8 mouse cellular contexts compared by ENCODE assay signal in the genomic region with DNA sequence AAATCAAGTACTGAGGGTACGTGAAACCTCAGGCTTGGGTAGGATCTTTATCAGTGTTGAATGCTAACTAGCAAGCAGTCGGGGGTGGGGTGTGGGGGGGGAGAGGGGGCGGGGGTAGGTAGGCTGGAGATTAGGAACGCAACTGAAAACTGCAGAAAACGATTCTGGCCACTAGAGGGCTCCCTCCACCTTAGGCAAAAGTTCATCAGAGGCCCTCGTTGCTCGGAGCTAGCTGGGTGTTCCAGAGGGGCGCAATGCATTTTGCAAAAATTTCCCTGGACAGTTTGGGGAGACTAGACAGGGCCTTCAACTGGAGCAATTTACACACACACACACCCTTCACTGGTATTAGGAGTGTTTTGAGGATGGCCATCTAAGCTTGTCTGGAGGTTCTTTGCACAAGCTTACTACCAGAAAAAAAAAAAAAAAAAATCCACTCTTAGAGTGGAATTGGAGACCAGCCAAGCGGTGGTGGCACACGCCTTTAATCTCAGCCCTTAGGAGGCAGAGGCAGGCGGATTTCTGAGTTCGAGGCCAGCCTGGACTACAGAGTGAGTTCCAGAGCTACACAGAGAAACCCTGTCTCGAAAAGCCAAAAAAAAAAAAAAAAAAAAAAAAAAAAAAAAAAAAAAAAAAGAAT. TPM values are rescaled to one million over a fixed set of nuclear protein-coding genes. Genes with fewer than 3 reads are reported as not detected.
DNase-seq lines count a peak whose midpoint lies in the region; ATAC-seq and TF ChIP-seq lines count a peak whose summit lies in the region.

No protein-coding gene starts in this region.

- ATAC-seq in forebrain, embryonic 12.5 days (ENCODE audit: low FRiP score) = no peak
- ATAC-seq in hindbrain, embryonic 11.5 days (ENCODE audit: low FRiP score) = no peak
- ATAC-seq in midbrain, embryonic 16.5 days = no peak

- intact Hi-C loops in left cerebral cortex, adult 2 months (cut with DNase I) = loop anchor here (1.0 to 10.0 kb wide), 3 partner anchors 65 to 175 kb away; a partner anchor contains a TSS

- H3K9ac ChIP-seq in forebrain, embryonic 12.5 days = no peak overlapping the region
- H3K9ac ChIP-seq in hindbrain, embryonic 11.5 days (ENCODE audit: low read depth, low read length) = no peak overlapping the region
- H3K9ac ChIP-seq in midbrain, embryonic 16.5 days (ENCODE audit: low read depth, low read length) = no peak overlapping the region

- peak; percentile 74 for TF ChIP-seq CTCF in left cerebral cortex, adult 2 months (IDR thresholded peaks at IDR 0.05)

- H3K27ac ChIP-seq in forebrain, embryonic 10.5 days = no peak overlapping the region
- no peak overlapping the region for H3K27ac ChIP-seq in forebrain, embryonic 12.5 days
- no peak overlapping the region for H3K27ac ChIP-seq in embryonic facial prominence, embryonic 10.5 days (replicated peaks)
- H3K27ac ChIP-seq in hindbrain, embryonic 11.5 days (ENCODE audit: low read depth, low read length) = no peak overlapping the region
- H3K27ac ChIP-seq in left cerebral cortex, adult 2 months = no peak overlapping the region
- no peak overlapping the region for H3K27ac ChIP-seq in midbrain, embryonic 16.5 days (ENCODE audit: low read length)

- peaks cover 86% of the 10 kb centered on the region for H3K27me3 ChIP-seq in forebrain, embryonic 10.5 days (ENCODE audit: poor library complexity, severe bottlenecking)
- H3K27me3 ChIP-seq in forebrain, embryonic 12.5 days = peaks cover 13% of the 10 kb centered on the region
- peaks cover 89% of the 10 kb centered on the region for H3K27me3 ChIP-seq in embryonic facial prominence, embryonic 10.5 days (replicated peaks; ENCODE audit: low read depth, poor library complexity, severe bottlenecking)
- peaks cover 4% of the 10 kb centered on the region; the same call in 1 of the 2 replicates for H3K27me3 ChIP-seq in hindbrain, embryonic 11.5 days (ENCODE audit: control insufficient read depth, insufficient read depth, low read length)
- H3K27me3 ChIP-seq in midbrain, embryonic 16.5 days (ENCODE audit: control insufficient read depth, insufficient read depth, low read depth, low read length) = no peaks in the 10 kb centered on the region
- H3K27me3 ChIP-seq in splenic B cell, adult 2 months (ENCODE audit: control insufficient read depth, insufficient read depth, low read length, poor library complexity, severe bottlenecking) = no peaks in the 10 kb centered on the region

- H3K9me3 ChIP-seq in forebrain, embryonic 10.5 days = no peaks in the 10 kb centered on the region
- H3K9me3 ChIP-seq in forebrain, embryonic 12.5 days = no peaks in the 10 kb centered on the region
- H3K9me3 ChIP-seq in embryonic facial prominence, embryonic 10.5 days = no peaks in the 10 kb centered on the region
- no peaks in the 10 kb centered on the region for H3K9me3 ChIP-seq in hindbrain, embryonic 11.5 days (ENCODE audit: control insufficient read depth, low read length)
- H3K9me3 ChIP-seq in midbrain, embryonic 16.5 days (replicated peaks; ENCODE audit: control insufficient read depth, low read length, poor library complexity, severe bottlenecking) = no peaks in the 10 kb centered on the region

- H3K4me2 ChIP-seq in forebrain, embryonic 12.5 days = no peak overlapping the region
- H3K4me2 ChIP-seq in hindbrain, embryonic 11.5 days (replicated peaks; ENCODE audit: low read depth, low read length) = no peak overlapping the region
- H3K4me2 ChIP-seq in midbrain, embryonic 16.5 days (ENCODE audit: low read length) = peak overlapping the region; percentile 81; the same call in 1 of the 2 replicates

- H3K36me3 ChIP-seq in forebrain, embryonic 10.5 days (replicated peaks) = peaks cover 1% of the 10 kb centered on the region; the same call in 1 of the 2 replicates
- H3K36me3 ChIP-seq in forebrain, embryonic 12.5 days (replicated peaks) = no peaks in the 10 kb centered on the region
- H3K36me3 ChIP-seq in embryonic facial prominence, embryonic 10.5 days (replicated peaks) = no peaks in the 10 kb centered on the region
- H3K36me3 ChIP-seq in hindbrain, embryonic 11.5 days (ENCODE audit: control insufficient read depth, insufficient read depth, low read length) = no peaks in the 10 kb centered on the region
- H3K36me3 ChIP-seq in midbrain, embryonic 16.5 days (ENCODE audit: control insufficient read depth, insufficient read depth, low read length) = no peaks in the 10 kb centered on the region
- no peaks in the 10 kb centered on the region for H3K36me3 ChIP-seq in splenic B cell, adult 2 months (ENCODE audit: control insufficient read depth, insufficient read depth, low read length, poor library complexity, severe bottlenecking)

- H3K4me1 ChIP-seq in forebrain, embryonic 10.5 days = peaks cover 67% of the 10 kb centered on the region
- peaks cover 28% of the 10 kb centered on the region for H3K4me1 ChIP-seq in forebrain, embryonic 12.5 days
- peaks cover 42% of the 10 kb centered on the region for H3K4me1 ChIP-seq in embryonic facial prominence, embryonic 10.5 days
- H3K4me1 ChIP-seq in hindbrain, embryonic 11.5 days (replicated peaks; ENCODE audit: control insufficient read depth, insufficient read depth, low read length) = no peaks in the 10 kb centered on the region; the same call in 1 of the 2 replicates
- H3K4me1 ChIP-seq in midbrain, embryonic 16.5 days (ENCODE audit: control insufficient read depth, insufficient read depth, low read length) = peaks cover 16% of the 10 kb centered on the region

- WGBS in forebrain, embryonic 10.5 days = 15% methylated on average over 13 of the region's 13 CpGs
- WGBS in forebrain, embryonic 12.5 days = 14% methylated on average over 13 of the region's 13 CpGs
- 14% methylated on average over 13 of the region's 13 CpGs for WGBS in embryonic facial prominence, embryonic 10.5 days
- 15% methylated on average over 13 of the region's 13 CpGs for WGBS in hindbrain, embryonic 11.5 days
- 8% methylated on average over 13 of the region's 13 CpGs for WGBS in midbrain, embryonic 16.5 days

- H3K4me3 ChIP-seq in forebrain, embryonic 10.5 days = peak overlapping the region; percentile 2; the same call in 1 of the 2 replicates
- H3K4me3 ChIP-seq in forebrain, embryonic 12.5 days (replicated peaks) = no peak overlapping the region
- H3K4me3 ChIP-seq in embryonic facial prominence, embryonic 10.5 days = no peak overlapping the region
- no peak overlapping the region for H3K4me3 ChIP-seq in hindbrain, embryonic 11.5 days (ENCODE audit: low read depth, low read length)
- H3K4me3 ChIP-seq in left cerebral cortex, adult 2 months = no peak overlapping the region
- no peak overlapping the region for H3K4me3 ChIP-seq in midbrain, embryonic 16.5 days (ENCODE audit: low read depth, low read length)

- DNase-seq in forebrain, embryonic 10.5 days (ENCODE audit: extremely low spot score, low spot score) = peak; percentile 85
- DNase-seq in adrenal gland, adult 8-10 months = peak; percentile 32
- peak; percentile 85 for DNase-seq in embryonic facial prominence, embryonic 10.5 days (ENCODE audit: low spot score)
- peak; percentile 92 for DNase-seq in hindbrain, embryonic 11.5 days (ENCODE audit: low spot score)
- DNase-seq in left cerebral cortex, adult 2 months (ENCODE audit: extremely low spot score in 1 of 2, low spot score in 2 of 2) = peak; percentile 69 to 76
- DNase-seq in splenic B cell, adult 2 months (ENCODE audit: low read depth, low spot score) = peak; percentile 89

RNA-seq across cellular contexts. Expression of a gene that starts 1.5 kb away (rescaled TPM):
- 61.5 and 64.0 TPM in 2 replicates for polyA plus RNA-seq in forebrain, embryonic 10.5 days (2016; fragmentation: Nextera tagmentation; extraction: Ambion mirVana)
- 109 and 134 TPM in 2 replicates for polyA plus RNA-seq in forebrain, embryonic 12.5 days (2016; fragmentation: Nextera tagmentation; extraction: Ambion mirVana)
- 1 to 10 TPM; 1.5 to 4.0 (median 2.7) TPM for total RNA-seq in adrenal gland, adult 8-10 months (2022)
- polyA plus RNA-seq in embryonic facial prominence, embryonic 10.5 days (2016; fragmentation: Nextera tagmentation; extraction: Ambion mirVana) = 32.8 and 39.6 TPM in 2 replicates
- polyA plus RNA-seq in hindbrain, embryonic 11.5 days (2014; fragmentation: Nextera tagmentation; extraction: Ambion mirVana) = 86.1 and 90.1 TPM in 2 replicates
- total RNA-seq in left cerebral cortex, adult 2 months (2021) = 10 to 100 TPM; 21.2 to 27.3 TPM
- polyA plus RNA-seq in midbrain, embryonic 16.5 days (2015; fragmentation: Nextera tagmentation; extraction: Ambion mirVana) = 284 and 306 TPM in 2 replicates

RNA-seq across cellular contexts. Expression of a gene that starts 43.3 kb away (rescaled TPM):
- 439 and 473 TPM in 2 replicates for polyA plus RNA-seq in forebrain, embryonic 10.5 days (2016; fragmentation: Nextera tagmentation; extraction: Ambion mirVana)
- polyA plus RNA-seq in forebrain, embryonic 12.5 days (2016; fragmentation: Nextera tagmentation; extraction: Ambion mirVana) = 325 and 333 TPM in 2 replicates
- 10 to 100 TPM in 2 of 4 experiments, 1 to 10 TPM in 2; 4.3 to 11.4 (median 8.5) TPM for total RNA-seq in adrenal gland, adult 8-10 months (2022)
- 458 and 467 TPM in 2 replicates for polyA plus RNA-seq in embryonic facial prominence, embryonic 10.5 days (2016; fragmentation: Nextera tagmentation; extraction: Ambion mirVana)
- polyA plus RNA-seq in hindbrain, embryonic 11.5 days (2014; fragmentation: Nextera tagmentation; extraction: Ambion mirVana) = 324 and 338 TPM in 2 replicates
- total RNA-seq in left cerebral cortex, adult 2 months (2021) = 1 to 10 TPM; 5.5 to 6.2 TPM
- 22.6 and 30.5 TPM in 2 replicates for polyA plus RNA-seq in midbrain, embryonic 16.5 days (2015; fragmentation: Nextera tagmentation; extraction: Ambion mirVana)

Comparison
In these comparisons a context has a peak if more than half of its experiments do, and no peak if none do; other contexts are left out.
1. DNase-seq: peak in every context shown above with its lines; median percentile 92 in hindbrain, embryonic 11.5 days; 89 in splenic B cell, adult 2 months; 85 in forebrain, embryonic 10.5 days; 85 in embryonic facial prominence, embryonic 10.5 days; 72 in left cerebral cortex, adult 2 months; 32 in adrenal gland, adult 8-10 months.
2. RNA of a gene that starts 43.3 kb away (polyA plus RNA-seq): 458 to 467 TPM in embryonic facial prominence, embryonic 10.5 days, 439 to 473 TPM in forebrain, embryonic 10.5 days, 325 to 333 TPM in forebrain, embryonic 12.5 days and 324 to 338 TPM in hindbrain, embryonic 11.5 days; 22.6 to 30.5 TPM in midbrain, embryonic 16.5 days; every median in the first group is over 10 times any median in the second.